In genomic region chr17:86336652-86337073, GRCm38 (mm10) we compare ENCODE assay signal across 9 mouse cellular contexts.
DNase-seq lines count a peak whose midpoint lies in the region; ATAC-seq and TF ChIP-seq lines count a peak whose summit lies in the region.
"Had no signal": no experiment of that assay in that cellular context is flagged by ENCODE, and none has a peak within 500 bp of the region (broad histone marks: within the 10 kb centered on the region; RNA-seq: fewer than 3 reads in every experiment).

No protein-coding gene starts in this region.

- no peak overlapping the region for H3K4me2 ChIP-seq in stomach, embryonic 14.5 days (replicated peaks; ENCODE audit: low read depth, low read length)
- H3K4me2 ChIP-seq in stomach, postnatal 0 days (replicated peaks; ENCODE audit: low read depth), result no peak overlapping the region
- H3K4me2 ChIP-seq in intestine, embryonic 16.5 days (ENCODE audit: low read depth, low read length), result no peak overlapping the region
- H3K4me2 ChIP-seq in midbrain, embryonic 15.5 days, result no peak overlapping the region
- no peak overlapping the region for H3K4me2 ChIP-seq in midbrain, embryonic 14.5 days (ENCODE audit: low read length)
- H3K4me2 ChIP-seq: embryonic facial prominence, embryonic 15.5 days; midbrain, embryonic 12.5 days had no signal

- H3K27me3 ChIP-seq in stomach, embryonic 14.5 days (ENCODE audit: control insufficient read depth, insufficient read depth, low read length), result no peaks in the 10 kb centered on the region
- H3K27me3 ChIP-seq in stomach, postnatal 0 days (ENCODE audit: control insufficient read depth, insufficient read depth, low read length), result no peaks in the 10 kb centered on the region
- H3K27me3 ChIP-seq in intestine, embryonic 16.5 days (replicated peaks; ENCODE audit: control insufficient read depth, insufficient read depth, low read length), result no peaks in the 10 kb centered on the region
- no peaks in the 10 kb centered on the region for H3K27me3 ChIP-seq in midbrain, embryonic 15.5 days (replicated peaks)
- no peaks in the 10 kb centered on the region for H3K27me3 ChIP-seq in midbrain, embryonic 14.5 days (ENCODE audit: control insufficient read depth, insufficient read depth, low read length)
- H3K27me3 ChIP-seq: embryonic facial prominence, embryonic 15.5 days; midbrain, embryonic 12.5 days had no signal

- H3K9ac ChIP-seq in stomach, embryonic 14.5 days (replicated peaks; ENCODE audit: low read depth, low read length), result no peak overlapping the region
- H3K9ac ChIP-seq in stomach, postnatal 0 days (ENCODE audit: low read length), result no peak overlapping the region
- no peak overlapping the region for H3K9ac ChIP-seq in intestine, embryonic 16.5 days (ENCODE audit: low read depth, low read length)
- no peak overlapping the region for H3K9ac ChIP-seq in midbrain, embryonic 15.5 days
- no peak overlapping the region for H3K9ac ChIP-seq in midbrain, embryonic 14.5 days (replicated peaks; ENCODE audit: low read length)
- H3K9ac ChIP-seq: embryonic facial prominence, embryonic 15.5 days; midbrain, embryonic 12.5 days had no signal

- peaks cover 4% of the 10 kb centered on the region; the same call in 1 of the 2 replicates for H3K4me1 ChIP-seq in stomach, embryonic 14.5 days (ENCODE audit: control insufficient read depth, insufficient read depth, low read length)
- 0 out of 2 replicates have a peak, but pooled peaks cover 2% of the 10 kb centered on the region for H3K4me1 ChIP-seq in stomach, postnatal 0 days (replicated peaks; ENCODE audit: control insufficient read depth, insufficient read depth)
- H3K4me1 ChIP-seq in intestine, embryonic 16.5 days (ENCODE audit: control insufficient read depth, insufficient read depth, low read length), result peaks cover 3% of the 10 kb centered on the region
- H3K4me1 ChIP-seq in midbrain, embryonic 15.5 days, result no peaks in the 10 kb centered on the region
- no peaks in the 10 kb centered on the region for H3K4me1 ChIP-seq in midbrain, embryonic 14.5 days (ENCODE audit: control insufficient read depth, insufficient read depth, low read length)
- H3K4me1 ChIP-seq: midbrain, embryonic 12.5 days had no signal

- 54% methylated on average over 4 of the region's 4 CpGs for WGBS in stomach, embryonic 14.5 days
- 55% methylated on average over 4 of the region's 4 CpGs for WGBS in stomach, postnatal 0 days
- WGBS in intestine, embryonic 16.5 days, result 45% methylated on average over 4 of the region's 4 CpGs
- 78% methylated on average over 4 of the region's 4 CpGs for WGBS in midbrain, embryonic 15.5 days
- WGBS in midbrain, embryonic 14.5 days, result 76% methylated on average over 4 of the region's 4 CpGs

- no peak for TF ChIP-seq EP300 in stomach, postnatal 0 days (optimal IDR thresholded peaks at IDR 0.05)

- no peaks in the 10 kb centered on the region for H3K9me3 ChIP-seq in stomach, embryonic 14.5 days (ENCODE audit: control insufficient read depth, low read depth, low read length)
- H3K9me3 ChIP-seq in stomach, postnatal 0 days (ENCODE audit: control insufficient read depth, low read length), result no peaks in the 10 kb centered on the region
- no peaks in the 10 kb centered on the region for H3K9me3 ChIP-seq in intestine, embryonic 16.5 days (ENCODE audit: control insufficient read depth, low read length)
- no peaks in the 10 kb centered on the region for H3K9me3 ChIP-seq in midbrain, embryonic 15.5 days
- H3K9me3 ChIP-seq in midbrain, embryonic 14.5 days (ENCODE audit: control insufficient read depth, low read length), result no peaks in the 10 kb centered on the region
- H3K9me3 ChIP-seq: embryonic facial prominence, embryonic 15.5 days; midbrain, embryonic 12.5 days had no signal

- TF ChIP-seq CTCF in stomach, postnatal 0 days (IDR thresholded peaks at IDR 0.05; ENCODE audit: low read depth), result no peak

- DNase-seq in stomach, postnatal 0 days (ENCODE audit: low spot score), result no peak
- peak; percentile 36 for DNase-seq in lung, postnatal 25 days (ENCODE audit: low spot score)
- no peak for DNase-seq in midbrain, embryonic 14.5 days
- DNase-seq in cerebellum, adult 11-12 months, result no peak

- H3K36me3 ChIP-seq in stomach, embryonic 14.5 days (ENCODE audit: control insufficient read depth, insufficient read depth, low read length), result no peaks in the 10 kb centered on the region
- no peaks in the 10 kb centered on the region for H3K36me3 ChIP-seq in stomach, postnatal 0 days (ENCODE audit: control insufficient read depth, insufficient read depth, low read length)
- no peaks in the 10 kb centered on the region for H3K36me3 ChIP-seq in intestine, embryonic 16.5 days (ENCODE audit: control insufficient read depth, insufficient read depth, low read length)
- no peaks in the 10 kb centered on the region for H3K36me3 ChIP-seq in midbrain, embryonic 15.5 days (replicated peaks)
- H3K36me3 ChIP-seq in midbrain, embryonic 14.5 days (ENCODE audit: control insufficient read depth, insufficient read depth, low read length), result no peaks in the 10 kb centered on the region
- H3K36me3 ChIP-seq: embryonic facial prominence, embryonic 15.5 days; midbrain, embryonic 12.5 days had no signal

- peak; percentile 69; the same call in 1 of the 2 replicates for ATAC-seq in stomach, embryonic 14.5 days (ENCODE audit: insufficient number of reproducible peaks, insufficient read depth, low FRiP score, low read depth)
- no peak for ATAC-seq in stomach, postnatal 0 days (ENCODE audit: low FRiP score, low TSS enrichment)
- 0 out of 2 replicates have a peak, but pooled peaks have one; percentile 17 for ATAC-seq in intestine, embryonic 16.5 days
- no peak for ATAC-seq in midbrain, embryonic 15.5 days (replicated peaks)
- no peak for ATAC-seq in midbrain, embryonic 14.5 days (ENCODE audit: low FRiP score, low TSS enrichment)

- no peak overlapping the region for H3K4me3 ChIP-seq in stomach, embryonic 14.5 days (ENCODE audit: low read depth, low read length)
- no peak overlapping the region for H3K4me3 ChIP-seq in stomach, postnatal 0 days (ENCODE audit: low read depth, low read length)
- no peak overlapping the region for H3K4me3 ChIP-seq in intestine, embryonic 16.5 days (ENCODE audit: low read length)
- H3K4me3 ChIP-seq in midbrain, embryonic 15.5 days, result no peak overlapping the region
- H3K4me3 ChIP-seq in midbrain, embryonic 14.5 days (replicated peaks; ENCODE audit: low read depth, low read length), result no peak overlapping the region
- H3K4me3 ChIP-seq: embryonic facial prominence, embryonic 15.5 days; midbrain, embryonic 12.5 days had no signal

- 0 out of 2 replicates have a peak overlapping the region, but pooled peaks have one; percentile 21 for H3K27ac ChIP-seq in stomach, embryonic 14.5 days (ENCODE audit: low read length)
- no peak overlapping the region for H3K27ac ChIP-seq in stomach, postnatal 0 days (replicated peaks)
- H3K27ac ChIP-seq in intestine, embryonic 16.5 days (ENCODE audit: low read length), result no peak overlapping the region
- H3K27ac ChIP-seq in midbrain, embryonic 15.5 days, result no peak overlapping the region
- H3K27ac ChIP-seq in midbrain, embryonic 14.5 days (replicated peaks; ENCODE audit: low read depth, low read length), result no peak overlapping the region
- H3K27ac ChIP-seq: embryonic facial prominence, embryonic 15.5 days; midbrain, embryonic 12.5 days had no signal

Comparison
In these comparisons a context has a peak if more than half of its experiments do, and no peak if none do; other contexts are left out.
1. ATAC-seq: peak in stomach, embryonic 14.5 days (single experiment) and intestine, embryonic 16.5 days (single experiment); none in stomach, postnatal 0 days (single experiment), midbrain, embryonic 15.5 days (single experiment) and midbrain, embryonic 14.5 days (single experiment).